Mouse (Mus musculus): ENCODE data around the gene Tex19.1. TPM values are rescaled to one million over a fixed set of nuclear protein-coding genes. Genes with fewer than 3 reads are reported as not detected.

The Tex19.1 gene
- total RNA-seq, 2 experiments from 2014 or later, result not detected

GRCm38 (mm10) chr11:121138732-121139131 is 7.2 kb upstream of the Tex19.1 start:
- no peak for ATAC-seq (replicated peaks; ENCODE audit: poor library complexity, severe bottlenecking)

- no peak for ATAC-seq (replicated peaks; ENCODE audit: poor library complexity, severe bottlenecking)
Observed at GRCm38 (mm10) chr11:121143325-121144015, 2.5 kb upstream of the Tex19.1 start.

GRCm38 (mm10) chr11:121148193-121148592 is 2.2 kb downstream of the Tex19.1 start:
- ATAC-seq (replicated peaks; ENCODE audit: poor library complexity, severe bottlenecking), result no peak

DNA sequence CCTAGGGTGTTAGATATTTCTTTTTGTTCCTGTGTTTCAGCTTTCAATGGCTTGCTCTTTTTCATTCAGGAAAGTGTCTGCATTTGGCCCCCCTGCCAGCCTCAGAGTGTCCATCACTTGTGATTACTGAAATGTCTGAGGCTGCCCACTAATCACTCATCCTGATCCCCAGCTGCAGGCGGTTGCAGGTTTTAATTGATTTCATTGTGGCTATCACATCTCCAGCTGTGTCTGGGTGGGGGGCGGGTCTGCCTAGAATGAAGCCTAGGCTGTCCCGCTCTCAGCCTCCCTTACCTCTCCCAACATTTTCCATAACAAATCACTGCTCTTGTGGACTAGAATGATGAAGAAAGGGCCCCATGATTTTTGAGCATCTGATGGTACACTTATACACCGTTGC is 8.3 kb downstream of the Tex19.1 start:
- ATAC-seq (replicated peaks; ENCODE audit: poor library complexity, severe bottlenecking), result no peak

DNA sequence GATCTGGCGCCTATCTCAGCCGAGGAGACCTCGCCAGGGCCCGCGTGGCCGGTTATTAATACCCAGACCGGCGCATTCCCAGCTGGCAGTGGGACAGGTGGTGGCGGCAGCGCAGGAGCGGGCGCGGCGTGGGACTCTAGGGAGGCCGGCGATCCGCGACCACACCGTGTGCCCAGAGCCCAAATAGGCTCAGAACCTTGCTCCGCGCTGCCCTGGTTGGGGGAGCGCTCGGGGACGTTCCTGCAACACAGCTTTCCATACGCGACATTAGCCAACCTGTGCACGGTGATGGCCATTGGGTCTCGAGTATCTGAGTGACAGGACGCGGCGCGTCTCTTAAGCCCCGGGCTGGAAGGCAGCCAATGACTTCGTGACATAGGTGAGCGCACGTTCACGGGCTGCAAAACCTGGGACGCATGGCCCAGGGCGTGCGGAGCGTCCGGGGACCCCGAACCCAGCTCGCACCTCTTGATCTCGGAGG is 10.5 kb downstream of the Tex19.1 start:
- peak; percentile 33 for ATAC-seq (replicated peaks; ENCODE audit: poor library complexity, severe bottlenecking)

GRCm38 (mm10) chr11:121159971-121160370 is 14.0 kb downstream of the Tex19.1 start, which contains the start of gene Uts2r:
TSS of gene Uts2r (plus strand) at chr11:121160271.
- no peak for ATAC-seq (replicated peaks; ENCODE audit: poor library complexity, severe bottlenecking)

- ATAC-seq (replicated peaks; ENCODE audit: poor library complexity, severe bottlenecking), result no peak
Observed at GRCm38 (mm10) chr11:121160636-121161346, 14.8 kb downstream of the Tex19.1 start.

GRCm38 (mm10) chr11:121163751-121164150 is 17.8 kb downstream of the Tex19.1 start:
- no peak for ATAC-seq (replicated peaks; ENCODE audit: poor library complexity, severe bottlenecking)

DNA sequence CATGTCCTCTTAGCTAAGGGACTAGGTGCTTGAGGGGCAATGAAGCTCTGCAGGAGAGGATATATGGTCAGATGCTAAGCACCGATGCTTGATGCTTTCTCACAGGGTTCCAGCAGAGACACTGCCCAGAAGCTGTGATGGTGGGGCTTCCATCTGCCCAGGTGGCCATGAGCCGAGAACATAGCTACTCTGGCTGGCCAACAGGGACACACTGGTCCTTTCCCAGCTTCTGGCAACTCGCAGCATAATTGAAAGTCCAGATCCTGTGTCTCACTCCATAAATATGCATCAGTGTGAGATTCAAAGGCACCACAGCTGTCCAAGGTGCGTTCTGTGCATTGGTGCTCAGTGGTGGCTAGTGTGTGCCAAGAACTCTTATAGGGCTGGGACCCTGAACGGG is 27.3 kb downstream of the Tex19.1 start:
- ATAC-seq (replicated peaks; ENCODE audit: poor library complexity, severe bottlenecking), result no peak

- no peak for ATAC-seq (replicated peaks; ENCODE audit: poor library complexity, severe bottlenecking)
Observed at GRCm38 (mm10) chr11:121174234-121174633, 28.3 kb downstream of the Tex19.1 start.

- peak; percentile 77 for ATAC-seq (replicated peaks; ENCODE audit: poor library complexity, severe bottlenecking)
Observed at GRCm38 (mm10) chr11:121176285-121177270, 30.6 kb downstream of the Tex19.1 start.

DNA sequence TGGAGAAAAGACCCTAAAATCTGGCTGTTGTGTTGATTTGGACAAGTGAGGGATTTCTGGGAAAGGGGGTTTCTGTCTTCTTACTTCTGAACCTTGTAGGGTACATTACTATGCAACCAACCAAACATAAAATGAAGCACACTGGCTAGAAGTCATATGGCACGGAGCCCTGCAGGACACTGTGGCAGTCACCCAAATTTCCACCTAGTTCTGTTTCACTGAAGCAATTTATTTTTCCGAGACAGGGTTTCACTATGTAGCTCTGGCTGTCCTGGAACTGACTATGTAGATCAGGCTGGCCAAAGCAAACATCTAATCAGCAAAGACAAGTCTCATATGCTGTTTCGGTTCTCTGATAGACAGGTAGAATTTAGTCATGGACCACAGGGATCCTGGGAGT is 43.7 kb downstream of the Tex19.1 start:
- ATAC-seq (replicated peaks; ENCODE audit: poor library complexity, severe bottlenecking), result no peak

DNA sequence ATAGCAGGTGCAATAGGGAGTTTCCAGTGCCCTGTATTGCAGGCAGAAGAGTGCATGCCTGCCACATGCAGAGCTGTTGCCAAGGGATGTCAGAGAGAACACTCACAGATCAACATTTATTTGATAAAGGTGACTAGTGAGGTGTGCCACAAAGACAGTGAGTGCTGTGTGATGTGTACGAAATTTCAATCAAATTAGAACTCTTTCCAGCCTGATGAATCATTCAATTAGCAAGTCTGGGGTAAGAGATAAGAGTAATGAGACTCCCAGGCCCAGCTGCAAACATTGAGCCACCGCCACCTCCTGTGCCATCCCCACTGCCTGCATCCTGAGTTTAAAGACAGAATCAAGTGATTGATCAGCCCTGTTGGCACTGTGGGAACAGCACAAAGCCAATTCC is 46.8 kb downstream of the Tex19.1 start:
- ATAC-seq (replicated peaks; ENCODE audit: poor library complexity, severe bottlenecking), result no peak

GRCm38 (mm10) chr11:121193415-121193814 is 47.5 kb downstream of the Tex19.1 start:
- no peak for ATAC-seq (replicated peaks; ENCODE audit: poor library complexity, severe bottlenecking)

Other genes with a start within 250 kb of the Tex19.1 start
- 4.6 and 5.2 TPM in 2 replicates for gene Ccdc57, start 213.3 kb upstream of the Tex19.1 start, total RNA-seq (2014; fragmentation: Nextera tagmentation)
- 5.6 and 6.9 TPM in 2 replicates for gene Ccdc57, start 213.3 kb upstream of the Tex19.1 start, total RNA-seq (2017)
- gene Slc16a3, start 197.7 kb upstream of the Tex19.1 start, total RNA-seq (2014; fragmentation: Nextera tagmentation), result 5.0 and 11.3 TPM in 2 replicates
- gene Slc16a3, start 197.7 kb upstream of the Tex19.1 start, total RNA-seq (2017), result 4.1 and 4.7 TPM in 2 replicates
- gene Csnk1d, start 154.8 kb upstream of the Tex19.1 start, total RNA-seq (2014; fragmentation: Nextera tagmentation), result 53.7 and 63.6 TPM in 2 replicates
- 68.2 and 70.6 TPM in 2 replicates for gene Csnk1d, start 154.8 kb upstream of the Tex19.1 start, total RNA-seq (2017)
- 6.1 TPM in 1 of 2 replicates, not detected in the other for gene Cd7, start 106.7 kb upstream of the Tex19.1 start, total RNA-seq (2014; fragmentation: Nextera tagmentation)
- gene Cd7, start 106.7 kb upstream of the Tex19.1 start, total RNA-seq (2017), result not detected in 2 replicates
- gene Sectm1b, start 82.6 kb upstream of the Tex19.1 start, total RNA-seq (2014; fragmentation: Nextera tagmentation), result not detected in 2 replicates
- not detected in 2 replicates for gene Sectm1b, start 82.6 kb upstream of the Tex19.1 start, total RNA-seq (2017)
- gene Sectm1a, start 64.9 kb upstream of the Tex19.1 start, total RNA-seq (2014; fragmentation: Nextera tagmentation), result not detected in 2 replicates
- gene Sectm1a, start 64.9 kb upstream of the Tex19.1 start, total RNA-seq (2017), result not detected in 2 replicates
- not detected in 2 replicates for gene Tex19.2, start 27.5 kb upstream of the Tex19.1 start, total RNA-seq (2014; fragmentation: Nextera tagmentation)
- not detected in 2 replicates for gene Tex19.2, start 27.5 kb upstream of the Tex19.1 start, total RNA-seq (2017)
- not detected in 2 replicates for gene Uts2r, start 14.1 kb downstream of the Tex19.1 start, total RNA-seq (2014; fragmentation: Nextera tagmentation)
- not detected in 2 replicates for gene Uts2r, start 14.1 kb downstream of the Tex19.1 start, total RNA-seq (2017)
- 5.6 and 11.5 TPM in 2 replicates for gene Hexdc, start 58.3 kb downstream of the Tex19.1 start, total RNA-seq (2014; fragmentation: Nextera tagmentation)
- gene Hexdc, start 58.3 kb downstream of the Tex19.1 start, total RNA-seq (2017), result 2.4 and 4.8 TPM in 2 replicates
- gene Ogfod3, start 58.6 kb downstream of the Tex19.1 start, total RNA-seq (2014; fragmentation: Nextera tagmentation), result 13.1 and 15.1 TPM in 2 replicates
- gene Ogfod3, start 58.6 kb downstream of the Tex19.1 start, total RNA-seq (2017), result 7.7 and 10.3 TPM in 2 replicates
- gene Cybc1, start 83.2 kb downstream of the Tex19.1 start, total RNA-seq (2014; fragmentation: Nextera tagmentation), result 51.9 and 70.5 TPM in 2 replicates
- gene Cybc1, start 83.2 kb downstream of the Tex19.1 start, total RNA-seq (2017), result 32.9 and 54.6 TPM in 2 replicates
- 10.4 and 22.0 TPM in 2 replicates for gene Narf, start 91.1 kb downstream of the Tex19.1 start, total RNA-seq (2014; fragmentation: Nextera tagmentation)
- 14.7 and 21.0 TPM in 2 replicates for gene Narf, start 91.1 kb downstream of the Tex19.1 start, total RNA-seq (2017)
- 35.7 and 40.4 TPM in 2 replicates for gene Foxk2, start 113.8 kb downstream of the Tex19.1 start, total RNA-seq (2014; fragmentation: Nextera tagmentation)
- gene Foxk2, start 113.8 kb downstream of the Tex19.1 start, total RNA-seq (2017), result 25.3 and 26.1 TPM in 2 replicates
- gene Wdr45b, start 208.3 kb downstream of the Tex19.1 start, total RNA-seq (2014; fragmentation: Nextera tagmentation), result 31.3 and 68.7 TPM in 2 replicates
- gene Wdr45b, start 208.3 kb downstream of the Tex19.1 start, total RNA-seq (2017), result 42.4 and 52.4 TPM in 2 replicates
- gene Rab40b, start 242.1 kb downstream of the Tex19.1 start, total RNA-seq (2014; fragmentation: Nextera tagmentation), result 0.71 TPM in 1 of 2 replicates, not detected in the other
- gene Rab40b, start 242.1 kb downstream of the Tex19.1 start, total RNA-seq (2017), result not detected in 2 replicates